Mouse (Mus musculus) bone marrow macrophage, adult 2 months (primary cell): ENCODE results near the gene Sirt6. TPM values are rescaled to one million over a fixed set of nuclear protein-coding genes. Genes with fewer than 3 reads are reported as not detected.

ENCODE experiments used
- H3K27ac ChIP-seq: 2 replicates; pipeline ENCODE4 v1.5.1; 2012; ENCODE audit warnings: low read depth, low read length; ENCODE audit not compliant: insufficient read depth
- H3K4me1 ChIP-seq: 2 replicates; pipeline ENCODE4 v1.6.1; 2012; ENCODE audit warnings: low read length; ENCODE audit not compliant: control insufficient read depth, insufficient read depth
- H3K4me3 ChIP-seq: 2 replicates; pipeline ENCODE4 v1.5.1; 2012; ENCODE audit warnings: mild to moderate bottlenecking, low read length, moderate library complexity; ENCODE audit not compliant: insufficient read depth
- CTCF ChIP-seq: IDR thresholded peaks from 2 replicates; pipeline ENCODE4 v1.5.1; 2012; ENCODE audit warnings: low read depth, mild to moderate bottlenecking, low read length, moderate library complexity
- POLR2A ChIP-seq: IDR thresholded peaks from 2 replicates; pipeline ENCODE4 v1.6.1; 2012; ENCODE audit warnings: mild to moderate bottlenecking, low read depth, low read length, borderline replicate concordance
- polyA plus RNA-seq: library from polyadenylated mRNA; stranded (reverse); fragments of >200 nt; gene quantifications from 2 replicates; pipeline ENCODE4 v1.2.4, GENCODE M21; 2012; ENCODE audit not compliant: missing spikeins, insufficient read depth, insufficient read length

Gene Sirt6
- polyA plus RNA-seq, 1 experiment, result 10.9 TPM

- H3K4me3 ChIP-seq, result no peak overlapping the region; the same call in 1 of the 2 replicates
- H3K4me1 ChIP-seq, result peaks cover 7% of the 10 kb centered on the region
- no peak overlapping the region for H3K27ac ChIP-seq
- no peak for TF ChIP-seq CTCF
- no peak for TF ChIP-seq POLR2A
Measured at GRCm38 (mm10) chr10:81596611-81597010, 31.0 kb downstream of the Sirt6 start.

DNA sequence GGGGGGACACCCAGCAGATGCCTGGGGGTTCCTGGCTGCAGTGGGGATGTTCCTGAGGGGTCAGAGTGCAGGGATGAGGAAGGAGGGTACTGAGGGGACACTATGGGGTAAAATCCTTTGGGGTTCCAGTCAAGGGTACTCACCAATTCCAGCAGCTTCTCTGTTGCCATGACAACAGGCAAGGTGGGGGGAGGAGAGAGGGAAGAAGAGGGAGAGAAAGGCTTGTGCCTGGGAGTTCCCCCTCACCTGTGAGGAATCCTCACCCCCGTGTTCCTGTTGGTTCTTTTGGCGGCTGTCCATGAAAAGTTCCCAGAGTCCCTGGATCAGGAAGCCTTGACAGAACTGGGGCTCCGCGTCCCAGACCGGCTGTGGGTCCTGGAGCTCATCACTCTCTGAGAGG, 32.0 kb downstream of the Sirt6 start:
- 0 out of 2 replicates have a peak, but pooled peaks cover 2% of the 10 kb centered on the region for H3K4me1 ChIP-seq
- TF ChIP-seq CTCF, result no peak
- no peak for TF ChIP-seq POLR2A
- H3K4me3 ChIP-seq, result no peak overlapping the region
- H3K27ac ChIP-seq, result no peak overlapping the region

DNA sequence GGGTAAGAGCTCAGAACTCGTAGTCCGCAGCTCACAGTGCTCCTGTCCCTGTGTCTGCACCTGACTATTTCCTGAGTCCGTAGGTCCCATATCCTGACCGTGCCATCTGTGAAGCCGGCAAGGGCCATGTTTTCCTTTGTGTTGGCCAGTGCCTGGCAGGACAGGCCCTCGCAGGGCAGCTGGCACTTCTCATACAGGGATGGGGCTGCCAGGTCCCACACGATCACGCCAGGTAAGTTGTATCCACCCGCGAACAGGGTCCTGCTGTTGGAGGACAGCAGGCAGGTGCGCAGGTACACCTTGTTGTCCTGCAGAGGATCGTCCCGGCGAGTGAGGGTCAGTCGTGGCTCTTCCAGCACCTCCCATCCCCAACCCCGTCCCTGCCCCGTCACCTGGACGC, 33.7 kb downstream of the Sirt6 start:
- no peaks in the 10 kb centered on the region for H3K4me1 ChIP-seq
- H3K27ac ChIP-seq, result no peak overlapping the region
- H3K4me3 ChIP-seq, result no peak overlapping the region
- TF ChIP-seq CTCF, result no peak
- no peak for TF ChIP-seq POLR2A

- no peak overlapping the region for H3K27ac ChIP-seq
- no peak overlapping the region for H3K4me3 ChIP-seq
- H3K4me1 ChIP-seq, result no peaks in the 10 kb centered on the region
- TF ChIP-seq POLR2A (no peak), CTCF (no peak)
Measured at GRCm38 (mm10) chr10:81593223-81593622, 34.4 kb downstream of the Sirt6 start.

DNA sequence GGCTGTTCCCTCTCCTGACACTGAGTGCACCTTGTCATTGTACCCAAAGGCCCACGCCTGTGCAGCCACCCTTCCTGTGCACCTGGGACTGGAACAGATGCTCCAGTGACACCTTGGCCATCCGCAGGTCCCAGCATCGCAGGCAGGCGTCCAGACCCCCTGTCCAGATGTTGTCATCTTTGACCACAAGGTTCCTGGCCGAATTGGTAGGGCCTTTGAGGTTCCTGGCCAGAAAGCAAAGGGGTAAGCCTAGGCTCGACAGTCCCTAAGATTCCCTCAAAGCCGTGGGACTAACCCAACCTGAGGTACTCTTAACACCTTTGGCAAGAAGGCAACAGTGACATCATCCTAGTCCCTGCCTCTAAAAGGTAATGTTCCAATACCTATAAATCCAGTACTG, 35.0 kb downstream of the Sirt6 start:
- Histone ChIP-seq H3K4me1 (no peaks in the 10 kb centered on the region), H3K27ac (no peak overlapping the region), H3K4me3 (no peak overlapping the region)
- TF ChIP-seq POLR2A, result no peak
- TF ChIP-seq CTCF, result no peak

GRCm38 (mm10) chr10:81591846-81592245, 35.8 kb downstream of the Sirt6 start:
- Histone ChIP-seq H3K27ac (no peak overlapping the region), H3K4me1 (no peaks in the 10 kb centered on the region), H3K4me3 (no peak overlapping the region)
- TF ChIP-seq POLR2A, result no peak
- no peak for TF ChIP-seq CTCF

DNA sequence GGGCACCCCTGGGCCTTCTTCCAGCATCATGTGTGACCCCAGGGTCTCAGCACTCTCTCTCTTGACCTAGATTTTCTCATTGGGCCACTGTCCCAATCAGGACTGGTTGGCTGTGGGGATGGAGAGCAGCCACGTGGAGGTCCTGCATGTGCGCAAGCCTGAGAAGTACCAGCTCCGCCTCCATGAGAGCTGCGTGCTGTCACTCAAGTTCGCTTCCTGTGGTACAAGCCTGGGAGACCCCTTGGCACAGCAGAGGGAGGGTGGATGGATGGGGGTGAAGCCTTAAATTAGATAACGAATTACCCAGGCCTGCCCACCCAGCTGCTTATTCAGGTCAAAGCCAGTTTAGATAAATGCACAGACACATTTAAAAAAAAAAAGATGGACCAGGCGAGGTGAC, 38.9 kb downstream of the Sirt6 start:
- Histone ChIP-seq H3K4me3 (no peak overlapping the region), H3K27ac (no peak overlapping the region), H3K4me1 (no peaks in the 10 kb centered on the region)
- no peak for TF ChIP-seq POLR2A
- TF ChIP-seq CTCF, result no peak

GRCm38 (mm10) chr10:81583347-81583746, 44.2 kb downstream of the Sirt6 start:
- no peak overlapping the region for H3K27ac ChIP-seq
- TF ChIP-seq POLR2A (no peak), CTCF (no peak)
- H3K4me3 ChIP-seq, result no peak overlapping the region
- no peaks in the 10 kb centered on the region for H3K4me1 ChIP-seq

DNA sequence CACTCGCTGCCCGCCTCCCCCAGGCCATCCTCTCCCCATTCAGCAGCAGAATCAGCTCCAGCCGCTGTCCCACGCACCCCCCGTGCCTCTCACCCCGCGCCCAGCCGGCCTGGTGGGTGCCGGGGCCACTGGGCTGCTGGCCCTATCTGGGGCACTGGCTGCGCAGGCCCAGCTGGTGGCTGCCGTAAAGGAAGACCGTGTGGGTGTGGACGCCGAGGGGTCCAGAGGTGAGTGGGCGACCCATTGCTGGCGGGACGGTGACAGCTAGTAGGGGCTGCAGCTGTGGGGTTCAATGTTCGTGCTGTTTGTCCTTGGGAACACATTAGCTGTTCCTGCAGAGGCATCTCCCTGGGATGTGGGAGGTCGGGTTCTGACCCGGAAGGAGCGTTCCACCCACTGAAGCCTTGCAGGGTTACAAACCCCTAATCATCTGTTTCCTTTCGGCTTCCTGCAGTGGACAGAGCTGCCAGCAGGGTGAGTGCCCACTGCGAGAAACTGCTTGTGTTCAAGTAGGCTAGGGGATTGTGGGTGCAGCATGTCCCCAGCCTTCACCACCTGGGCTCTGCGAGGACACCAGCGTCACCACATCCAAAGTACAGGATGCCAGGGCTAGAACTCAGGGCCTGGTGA, 47.0 kb downstream of the Sirt6 start:
- no peak for TF ChIP-seq POLR2A
- no peak for TF ChIP-seq CTCF
- no peaks in the 10 kb centered on the region; the same call in 1 of the 2 replicates for H3K4me1 ChIP-seq
- no peak overlapping the region for H3K27ac ChIP-seq
- peak overlapping the region; percentile 18; the same call in 1 of the 2 replicates for H3K4me3 ChIP-seq

DNA sequence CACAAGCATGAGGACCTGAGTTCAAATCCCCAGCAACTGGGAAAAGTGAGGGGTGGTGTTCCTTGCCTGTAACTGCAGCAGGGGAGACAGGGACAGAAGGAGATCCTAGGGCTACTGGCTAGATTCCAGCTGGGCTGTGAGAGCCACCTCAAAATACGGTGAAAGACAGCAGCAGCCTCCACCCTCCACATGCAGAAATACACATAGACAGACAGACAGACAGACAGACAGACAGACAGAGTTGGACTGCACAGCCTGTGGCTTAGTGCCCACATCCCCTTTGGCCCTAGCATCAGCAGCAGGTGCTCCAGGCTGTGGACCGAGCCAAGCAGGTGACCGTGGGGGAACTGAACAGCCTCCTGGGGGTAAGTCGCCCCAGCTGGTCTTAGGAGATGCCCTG, 47.6 kb downstream of the Sirt6 start:
- no peak for TF ChIP-seq CTCF
- TF ChIP-seq POLR2A, result no peak
- no peaks in the 10 kb centered on the region; the same call in 1 of the 2 replicates for H3K4me1 ChIP-seq
- H3K4me3 ChIP-seq, result no peak overlapping the region
- H3K27ac ChIP-seq, result no peak overlapping the region
